Mouse (Mus musculus): ENCODE results near the gene Gimap4. TPM values are rescaled to one million over a fixed set of nuclear protein-coding genes. Genes with fewer than 3 reads are reported as not detected.

Gimap4 gene
- total RNA-seq, 2 experiments from 2014 or later, result 18.9 to 19.4 TPM

- no peak for DNase-seq (ENCODE audit: low spot score in 2 of 2)
Measured at GRCm38 (mm10) chr6:48698888-48699287, 14.5 kb downstream of the Gimap4 start.

- no peak for DNase-seq (ENCODE audit: low spot score in 2 of 2)
Measured at GRCm38 (mm10) chr6:48700251-48701075, 16.1 kb downstream of the Gimap4 start.

GRCm38 (mm10) chr6:48702146-48702545, 17.8 kb downstream of the Gimap4 start:
- DNase-seq (ENCODE audit: low spot score in 2 of 2), result no peak

GRCm38 (mm10) chr6:48702601-48703000, 18.3 kb downstream of the Gimap4 start:
- DNase-seq (ENCODE audit: low spot score in 2 of 2), result no peak

- DNase-seq (ENCODE audit: low spot score in 2 of 2), result no peak
Measured at GRCm38 (mm10) chr6:48704146-48704545, 19.8 kb downstream of the Gimap4 start.

GRCm38 (mm10) chr6:48706130-48706529, 21.8 kb downstream of the Gimap4 start:
- no peak for DNase-seq (ENCODE audit: low spot score in 2 of 2)

GRCm38 (mm10) chr6:48718455-48718854, 34.1 kb downstream of the Gimap4 start, which contains the start of the genes Gm28053 and Gimap7:
Gene Gm28053 (plus strand): TSS chr6:48718607.
Gene Gimap7 (plus strand): TSS chr6:48718621.
- DNase-seq (ENCODE audit: low spot score in 2 of 2), result no peak

- no peak for DNase-seq (ENCODE audit: low spot score in 2 of 2)
Measured at GRCm38 (mm10) chr6:48720326-48720725, 36.0 kb downstream of the Gimap4 start.

- DNase-seq (ENCODE audit: low spot score in 2 of 2), result no peak
Measured at GRCm38 (mm10) chr6:48723468-48723867, 39.1 kb downstream of the Gimap4 start.

GRCm38 (mm10) chr6:48725476-48725875, 41.1 kb downstream of the Gimap4 start:
- no peak for DNase-seq (ENCODE audit: low spot score in 2 of 2)

GRCm38 (mm10) chr6:48727761-48728160, 43.4 kb downstream of the Gimap4 start:
- no peak for DNase-seq (ENCODE audit: low spot score in 2 of 2)

- no peak for DNase-seq (ENCODE audit: low spot score in 2 of 2)
Measured at GRCm38 (mm10) chr6:48732864-48733304, 48.5 kb downstream of the Gimap4 start.

GRCm38 (mm10) chr6:48733660-48734059, 49.3 kb downstream of the Gimap4 start:
- no peak for DNase-seq (ENCODE audit: low spot score in 2 of 2)

GRCm38 (mm10) chr6:48737053-48737452, 52.7 kb downstream of the Gimap4 start:
- DNase-seq (ENCODE audit: low spot score in 2 of 2), result no peak

- DNase-seq (ENCODE audit: low spot score in 2 of 2), result no peak
Measured at GRCm38 (mm10) chr6:48737688-48738087, 53.3 kb downstream of the Gimap4 start.

- DNase-seq (ENCODE audit: low spot score in 2 of 2), result no peak
Measured at GRCm38 (mm10) chr6:48738961-48739779, 54.8 kb downstream of the Gimap4 start, which contains the start of gene Gimap1. Gene Gimap1 (plus strand): TSS chr6:48739054.

- DNase-seq (ENCODE audit: low spot score in 2 of 2), result no peak
Measured at GRCm38 (mm10) chr6:48739780-48740055, 55.4 kb downstream of the Gimap4 start.

- no peak for DNase-seq (ENCODE audit: low spot score in 2 of 2)
Measured at GRCm38 (mm10) chr6:48740501-48741169, 56.3 kb downstream of the Gimap4 start.

GRCm38 (mm10) chr6:48741273-48741672, 56.9 kb downstream of the Gimap4 start:
- DNase-seq (ENCODE audit: low spot score in 2 of 2), result no peak

All from gastrocnemius, postnatal 4 days (tissue).